Mouse (Mus musculus): ENCODE data around the gene Olfr1377. TPM values are rescaled to one million over a fixed set of nuclear protein-coding genes. Genes with fewer than 3 reads are reported as not detected.
A peak's percentile ranks its signal among the peaks of the same experiment; 100 is the strongest.

Gene Olfr1377
- not detected in 2 replicates for polyA plus RNA-seq (2015; fragmentation: Nextera tagmentation; extraction: Ambion mirVana)

DNA sequence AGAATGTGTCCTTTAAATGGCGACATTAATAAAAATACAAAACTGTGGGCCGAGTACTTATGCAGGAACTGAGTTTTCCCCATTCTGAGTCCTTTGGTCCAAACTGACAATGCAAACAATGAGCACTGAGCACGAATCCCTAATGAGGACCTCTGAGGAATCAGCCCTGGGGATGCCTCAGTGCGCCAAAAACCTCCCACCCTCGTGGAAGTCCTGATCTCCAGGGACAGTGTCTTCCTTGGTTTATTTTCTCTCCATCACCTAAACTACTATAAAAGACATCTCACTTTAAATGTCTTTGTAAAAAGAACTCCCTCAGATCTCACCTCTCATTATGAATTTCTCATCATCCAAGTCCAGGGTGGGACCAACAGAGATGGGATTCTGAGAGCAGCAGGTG lies at the start of gene Olfr1377:
TSS of gene Olfr1377 (plus strand) at position 301 of the 400 bp plus-strand sequence.
- no peaks in the 10 kb centered on the region for H3K9me3 ChIP-seq (replicated peaks; ENCODE audit: low read length)
- no peak within 1 kb of the TSS for H3K4me3 ChIP-seq (replicated peaks; ENCODE audit: low read depth, low read length)
- no peak within 1 kb of the TSS for H3K4me2 ChIP-seq (ENCODE audit: low read length)
- H3K9ac ChIP-seq (ENCODE audit: low read depth, low read length): no peak within 1 kb of the TSS
- ATAC-seq (replicated peaks; ENCODE audit: low FRiP score, low read depth): no peak
- TF ChIP-seq CTCF (IDR thresholded peaks at IDR 0.05; ENCODE audit: low read depth): no peak
- WGBS: 65% methylated on average over 5 of the region's 5 CpGs
- H3K27me3 ChIP-seq (ENCODE audit: insufficient read depth, low read length): no peaks in the 10 kb centered on the region
- H3K27ac ChIP-seq: no peak within 1 kb of the TSS
- H3K36me3 ChIP-seq (ENCODE audit: insufficient read depth, low read length): no peaks in the 10 kb centered on the region
- DNase-seq (ENCODE audit: low spot score): no peak
- H3K4me1 ChIP-seq (replicated peaks; ENCODE audit: insufficient read depth, low read length): no peaks in the 10 kb centered on the region

DNA sequence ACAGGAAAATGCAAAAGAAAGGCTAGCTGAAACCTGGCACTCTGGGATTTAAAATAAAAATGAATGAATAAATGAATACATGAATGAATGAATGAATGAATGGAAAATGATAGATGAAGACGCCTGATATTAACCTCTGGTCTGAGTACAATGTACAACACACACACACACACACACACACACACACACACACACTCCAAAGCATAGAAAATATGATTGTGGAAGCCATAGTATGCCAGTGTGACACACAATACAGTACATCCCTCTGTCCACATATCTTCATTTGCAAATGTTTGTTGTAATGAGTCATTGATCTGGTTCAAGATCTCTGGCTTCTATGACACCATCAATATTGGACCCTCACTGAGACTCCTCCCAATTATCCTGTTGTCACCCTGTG lies 49.7 kb upstream of the Olfr1377 start:
- H3K9me3 ChIP-seq (replicated peaks; ENCODE audit: low read length): no peaks in the 10 kb centered on the region
- DNase-seq (ENCODE audit: low spot score) (no peak), ATAC-seq (replicated peaks; ENCODE audit: low FRiP score, low read depth) (no peak)
- H3K9ac ChIP-seq (ENCODE audit: low read depth, low read length): no peak overlapping the region
- 72% methylated on average over 1 of the region's 1 CpGs for WGBS
- no peaks in the 10 kb centered on the region for H3K4me1 ChIP-seq (replicated peaks; ENCODE audit: insufficient read depth, low read length)
- no peaks in the 10 kb centered on the region for H3K36me3 ChIP-seq (ENCODE audit: insufficient read depth, low read length)
- H3K4me2 ChIP-seq (ENCODE audit: low read length): no peak overlapping the region
- no peaks in the 10 kb centered on the region for H3K27me3 ChIP-seq (ENCODE audit: insufficient read depth, low read length)
- H3K4me3 ChIP-seq (replicated peaks; ENCODE audit: low read depth, low read length): no peak overlapping the region
- TF ChIP-seq CTCF (IDR thresholded peaks at IDR 0.05; ENCODE audit: low read depth): no peak
- no peak overlapping the region for H3K27ac ChIP-seq

- H3K27me3 ChIP-seq (ENCODE audit: insufficient read depth, low read length): no peaks in the 10 kb centered on the region
- H3K9me3 ChIP-seq (replicated peaks; ENCODE audit: low read length): no peaks in the 10 kb centered on the region
- H3K4me1 ChIP-seq (replicated peaks; ENCODE audit: insufficient read depth, low read length): no peaks in the 10 kb centered on the region
- H3K27ac ChIP-seq: no peak overlapping the region
- ATAC-seq (replicated peaks; ENCODE audit: low FRiP score, low read depth): no peak
- TF ChIP-seq CTCF (IDR thresholded peaks at IDR 0.05; ENCODE audit: low read depth): no peak
- no peaks in the 10 kb centered on the region for H3K36me3 ChIP-seq (ENCODE audit: insufficient read depth, low read length)
- 73% methylated on average over 8 of the region's 8 CpGs for WGBS
- no peak overlapping the region for H3K4me3 ChIP-seq (replicated peaks; ENCODE audit: low read depth, low read length)
- no peak for DNase-seq (ENCODE audit: low spot score)
- no peak overlapping the region for H3K9ac ChIP-seq (ENCODE audit: low read depth, low read length)
- H3K4me2 ChIP-seq (ENCODE audit: low read length): no peak overlapping the region
Measured at GRCm38 (mm10) chr11:50938435-50938834, 43.3 kb upstream of the Olfr1377 start.

DNA sequence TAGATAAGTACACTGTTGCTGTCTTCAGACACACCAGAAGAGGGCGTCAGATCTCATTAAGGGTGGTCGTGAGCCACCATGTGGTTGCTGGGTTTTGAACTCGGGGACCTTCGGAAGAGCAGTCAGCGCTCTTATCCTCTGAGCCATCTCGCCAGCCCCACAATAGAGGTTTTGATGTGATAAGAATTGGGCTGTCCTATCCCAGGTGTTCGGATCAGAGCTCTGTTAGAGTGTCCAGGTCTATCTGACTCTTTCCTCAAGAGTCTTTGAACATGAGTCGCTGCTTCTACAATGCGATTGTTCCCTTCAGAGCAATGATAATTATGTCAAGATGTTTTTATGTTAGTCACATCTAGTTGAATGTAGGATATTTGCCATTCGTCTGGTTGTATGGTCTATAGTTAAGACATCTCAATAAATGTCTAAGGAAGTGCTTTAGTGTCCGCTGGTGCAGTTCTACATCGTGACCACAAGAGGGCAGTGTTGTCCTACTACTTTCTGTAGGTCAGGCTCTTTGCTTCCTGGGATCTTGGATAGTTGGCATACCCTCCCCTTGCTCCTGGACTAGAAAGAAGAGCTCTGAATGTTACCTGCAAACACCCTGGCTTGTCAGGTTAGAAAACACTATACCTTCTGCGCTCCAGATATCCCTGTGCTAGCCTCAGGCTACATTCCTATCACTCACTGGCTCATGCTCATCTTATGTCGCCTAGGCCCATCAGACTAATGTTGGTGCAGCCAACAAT lies 42.0 kb upstream of the Olfr1377 start:
- ATAC-seq (replicated peaks; ENCODE audit: low FRiP score, low read depth): peak; percentile 59; the same call in 1 of the 2 replicates
- H3K4me2 ChIP-seq (ENCODE audit: low read length): no peak overlapping the region
- peak; percentile 99 for TF ChIP-seq CTCF (IDR thresholded peaks at IDR 0.05; ENCODE audit: low read depth)
- no peaks in the 10 kb centered on the region for H3K4me1 ChIP-seq (replicated peaks; ENCODE audit: insufficient read depth, low read length)
- H3K27me3 ChIP-seq (ENCODE audit: insufficient read depth, low read length): no peaks in the 10 kb centered on the region
- H3K36me3 ChIP-seq (ENCODE audit: insufficient read depth, low read length): no peaks in the 10 kb centered on the region
- DNase-seq (ENCODE audit: low spot score): peak; percentile 93
- no peaks in the 10 kb centered on the region for H3K9me3 ChIP-seq (replicated peaks; ENCODE audit: low read length)
- 32% methylated on average over 14 of the region's 14 CpGs for WGBS
- no peak overlapping the region for H3K4me3 ChIP-seq (replicated peaks; ENCODE audit: low read depth, low read length)
- no peak overlapping the region for H3K9ac ChIP-seq (ENCODE audit: low read depth, low read length)
- no peak overlapping the region for H3K27ac ChIP-seq

GRCm38 (mm10) chr11:50942386-50942785 lies 39.4 kb upstream of the Olfr1377 start:
- no peak for ATAC-seq (replicated peaks; ENCODE audit: low FRiP score, low read depth)
- TF ChIP-seq CTCF (IDR thresholded peaks at IDR 0.05; ENCODE audit: low read depth): no peak
- DNase-seq (ENCODE audit: low spot score): no peak
- no peak overlapping the region for H3K9ac ChIP-seq (ENCODE audit: low read depth, low read length)
- no peaks in the 10 kb centered on the region for H3K9me3 ChIP-seq (replicated peaks; ENCODE audit: low read length)
- no peaks in the 10 kb centered on the region for H3K4me1 ChIP-seq (replicated peaks; ENCODE audit: insufficient read depth, low read length)
- no peak overlapping the region for H3K27ac ChIP-seq
- no peaks in the 10 kb centered on the region for H3K36me3 ChIP-seq (ENCODE audit: insufficient read depth, low read length)
- H3K4me3 ChIP-seq (replicated peaks; ENCODE audit: low read depth, low read length): no peak overlapping the region
- no peak overlapping the region for H3K4me2 ChIP-seq (ENCODE audit: low read length)
- H3K27me3 ChIP-seq (ENCODE audit: insufficient read depth, low read length): no peaks in the 10 kb centered on the region
- WGBS: 45% methylated on average over 12 of the region's 12 CpGs

DNA sequence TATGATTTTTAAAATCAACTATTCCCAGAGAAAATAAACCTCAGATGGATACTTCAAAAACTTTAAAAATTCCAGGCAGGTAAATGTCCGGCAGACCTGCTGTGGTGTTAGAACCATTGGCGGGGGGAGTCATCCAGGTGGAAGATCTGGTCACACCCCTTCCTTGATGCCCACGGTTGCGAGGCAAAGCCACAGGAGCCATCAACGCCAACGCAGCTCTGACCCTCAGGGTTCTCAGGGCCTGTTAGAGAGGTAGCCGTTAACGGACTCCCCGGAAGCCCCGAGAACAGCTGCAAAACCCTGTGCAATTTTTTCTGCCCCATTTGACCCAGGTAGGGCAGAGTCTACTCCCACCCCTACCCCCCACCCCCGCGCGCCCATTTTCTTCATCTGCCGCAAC lies 38.3 kb upstream of the Olfr1377 start, which contains the start of gene 4933414I15Rik:
TSS of gene 4933414I15Rik (minus strand) at position 260 of the 400 bp plus-strand sequence.
- Histone ChIP-seq H3K4me1 (replicated peaks; ENCODE audit: insufficient read depth, low read length) (no peaks in the 10 kb centered on the region), H3K4me3 (replicated peaks; ENCODE audit: low read depth, low read length) (no peak within 1 kb of the TSS), H3K4me2 (ENCODE audit: low read length) (no peak within 1 kb of the TSS), H3K27ac (no peak within 1 kb of the TSS), H3K9ac (ENCODE audit: low read depth, low read length) (no peak within 1 kb of the TSS), H3K27me3 (ENCODE audit: insufficient read depth, low read length) (no peaks in the 10 kb centered on the region), H3K36me3 (ENCODE audit: insufficient read depth, low read length) (no peaks in the 10 kb centered on the region), H3K9me3 (replicated peaks; ENCODE audit: low read length) (no peaks in the 10 kb centered on the region)
- no peak for ATAC-seq (replicated peaks; ENCODE audit: low FRiP score, low read depth)
- DNase-seq (ENCODE audit: low spot score): no peak
- WGBS: 76% methylated on average over 14 of the region's 14 CpGs
- no peak for TF ChIP-seq CTCF (IDR thresholded peaks at IDR 0.05; ENCODE audit: low read depth)
